Mouse (Mus musculus) lung, postnatal 0 days (tissue): ENCODE measurements at regions not wholly inside any gene's neighbourhood (a gene's known extent, or its start where the extent isn't known, plus 50 kb on each side); places are given as distances from the start of the nearest gene placed in this dataset.

Experiments
- CTCF ChIP-seq: IDR thresholded peaks from 2 replicates; pipeline ENCODE4 v1.5.1; 2016; ENCODE audit warnings: antibody characterized with exemption, mild to moderate bottlenecking
- EP300 ChIP-seq: IDR thresholded peaks from 2 replicates; pipeline ENCODE4 v1.6.1; 2016; ENCODE audit warnings: antibody characterized with exemption, mild to moderate bottlenecking, control low read depth

DNA sequence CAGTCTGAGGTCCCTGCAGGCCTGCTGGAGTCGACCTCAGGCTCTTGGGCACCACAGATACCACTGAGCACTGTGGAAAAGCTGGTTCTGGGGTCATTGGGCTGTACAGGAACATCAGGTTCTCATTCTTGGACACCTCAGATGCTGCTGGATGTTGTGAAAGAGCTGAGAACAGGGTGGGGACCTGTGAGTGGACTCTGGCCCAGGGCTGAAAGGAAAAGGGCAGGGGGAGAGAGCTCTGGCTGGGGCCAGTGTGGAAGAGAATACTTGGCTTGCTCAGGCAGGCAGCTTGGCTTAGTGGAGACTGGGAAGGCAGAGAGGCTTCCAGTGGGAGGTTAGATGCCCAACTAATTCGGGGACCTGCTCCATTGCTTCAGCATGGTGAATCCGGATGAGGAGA, 115.7 kb upstream of the Ngly1 start:
- TF ChIP-seq CTCF (no peak), EP300 (no peak)
